30 mouse cellular contexts compared by ENCODE assay signal in genomic region chr2:170564995-170565394, GRCm38 (mm10). TPM values are rescaled to one million over a fixed set of nuclear protein-coding genes. Genes with fewer than 3 reads are reported as not detected.
A peak's percentile ranks its signal among the peaks of the same experiment; 100 is the strongest.
DNase-seq lines count a peak whose midpoint lies in the region; ATAC-seq and TF ChIP-seq lines count a peak whose summit lies in the region.
"Had no signal": no experiment of that assay in that cellular context is flagged by ENCODE, and none has a peak within 500 bp of the region (broad histone marks: within the 10 kb centered on the region; RNA-seq: fewer than 3 reads in every experiment).

No protein-coding gene starts in this region.

- ATAC-seq in forebrain, postnatal 0 days, result peak; percentile 59
- no peak for ATAC-seq in forebrain, embryonic 15.5 days (replicated peaks)
- no peak for ATAC-seq in midbrain, embryonic 11.5 days (ENCODE audit: low FRiP score)
- no peak for ATAC-seq in midbrain, embryonic 14.5 days (ENCODE audit: low FRiP score, low TSS enrichment)
- no peak for ATAC-seq in liver, postnatal 0 days
- ATAC-seq: activated CD4-positive, CD25-positive, alpha-beta regulatory T cell, adult 4 months; CD4-positive, CD25-positive, alpha-beta regulatory T cell, adult 4 months; forebrain, embryonic 13.5 days; forebrain, embryonic 16.5 days; Patski had no signal

- H3K4me3 ChIP-seq in forebrain, postnatal 0 days (ENCODE audit: low read depth, low read length), result no peak overlapping the region
- no peak overlapping the region for H3K4me3 ChIP-seq in forebrain, embryonic 15.5 days
- H3K4me3 ChIP-seq in midbrain, embryonic 11.5 days (ENCODE audit: low read depth, low read length), result no peak overlapping the region
- no peak overlapping the region for H3K4me3 ChIP-seq in midbrain, embryonic 14.5 days (replicated peaks; ENCODE audit: low read depth, low read length)
- no peak overlapping the region for H3K4me3 ChIP-seq in liver, postnatal 0 days (ENCODE audit: low read depth, low read length)
- H3K4me3 ChIP-seq: embryonic facial prominence, embryonic 10.5 days; embryonic facial prominence, embryonic 12.5 days; forebrain, embryonic 13.5 days had no signal

- TF ChIP-seq EP300 in liver, postnatal 0 days (IDR thresholded peaks at IDR 0.05; ENCODE audit: low read depth), result no peak

- no peaks in the 10 kb centered on the region for H3K9me3 ChIP-seq in forebrain, postnatal 0 days (ENCODE audit: low read length)
- no peaks in the 10 kb centered on the region for H3K9me3 ChIP-seq in forebrain, embryonic 15.5 days
- H3K9me3 ChIP-seq in midbrain, embryonic 11.5 days (ENCODE audit: control insufficient read depth, low read length), result no peaks in the 10 kb centered on the region
- no peaks in the 10 kb centered on the region for H3K9me3 ChIP-seq in midbrain, embryonic 14.5 days (ENCODE audit: control insufficient read depth, low read length)
- H3K9me3 ChIP-seq in liver, postnatal 0 days (ENCODE audit: low read length), result no peaks in the 10 kb centered on the region
- H3K9me3 ChIP-seq: embryonic facial prominence, embryonic 10.5 days; embryonic facial prominence, embryonic 12.5 days; forebrain, embryonic 13.5 days had no signal

- DNase-seq in forebrain, postnatal 0 days, result no peak
- DNase-seq in midbrain, embryonic 11.5 days (ENCODE audit: low spot score, missing footprints), result peak; percentile 8
- DNase-seq in midbrain, embryonic 14.5 days, result no peak
- no peak for DNase-seq in liver, postnatal 0 days
- DNase-seq: adrenal gland, adult 8-10 months; adrenal gland, postnatal 14 days; adrenal gland, postnatal 36 days; B cell, adult 2 months; cerebellum, adult 11 months; cerebellum, adult 18-20 months; cerebellum, adult 8-10 months; cerebellum, adult 9-11 months; cerebellum, postnatal 14 days; cerebellum, postnatal 36 days had no signal

- H3K4me2 ChIP-seq in forebrain, postnatal 0 days (ENCODE audit: low read depth), result no peak overlapping the region
- H3K4me2 ChIP-seq in forebrain, embryonic 15.5 days (replicated peaks), result no peak overlapping the region
- H3K4me2 ChIP-seq in midbrain, embryonic 11.5 days, result no peak overlapping the region
- H3K4me2 ChIP-seq in midbrain, embryonic 14.5 days (ENCODE audit: low read length), result no peak overlapping the region
- H3K4me2 ChIP-seq in liver, postnatal 0 days (ENCODE audit: low read depth, low read length), result no peak overlapping the region
- H3K4me2 ChIP-seq: embryonic facial prominence, embryonic 12.5 days; forebrain, embryonic 13.5 days had no signal

- 72% methylated on average over 8 of the region's 8 CpGs for WGBS in forebrain, postnatal 0 days
- whole genome bisulfite sequencing in forebrain, embryonic 15.5 days, result 90% methylated on average over 8 of the region's 8 CpGs
- WGBS in midbrain, embryonic 11.5 days, result 89% methylated on average over 8 of the region's 8 CpGs
- 94% methylated on average over 8 of the region's 8 CpGs for WGBS in midbrain, embryonic 14.5 days
- 81% methylated on average over 8 of the region's 8 CpGs for WGBS in liver, postnatal 0 days (ENCODE audit: insufficient replicate concordance)

- H3K36me3 ChIP-seq in forebrain, postnatal 0 days (ENCODE audit: insufficient read depth), result no peaks in the 10 kb centered on the region
- no peaks in the 10 kb centered on the region for H3K36me3 ChIP-seq in forebrain, embryonic 15.5 days
- no peaks in the 10 kb centered on the region for H3K36me3 ChIP-seq in midbrain, embryonic 11.5 days (ENCODE audit: control insufficient read depth, insufficient read depth, low read length)
- no peaks in the 10 kb centered on the region for H3K36me3 ChIP-seq in midbrain, embryonic 14.5 days (ENCODE audit: control insufficient read depth, insufficient read depth, low read length)
- no peaks in the 10 kb centered on the region for H3K36me3 ChIP-seq in liver, postnatal 0 days (replicated peaks; ENCODE audit: insufficient read depth, low read length)
- H3K36me3 ChIP-seq: embryonic facial prominence, embryonic 10.5 days; embryonic facial prominence, embryonic 12.5 days; G1E had no signal

- no peaks in the 10 kb centered on the region for H3K4me1 ChIP-seq in forebrain, postnatal 0 days (ENCODE audit: insufficient read depth)
- no peaks in the 10 kb centered on the region for H3K4me1 ChIP-seq in forebrain, embryonic 15.5 days
- H3K4me1 ChIP-seq in midbrain, embryonic 11.5 days (ENCODE audit: control insufficient read depth, insufficient read depth, low read length), result no peaks in the 10 kb centered on the region
- H3K4me1 ChIP-seq in midbrain, embryonic 14.5 days (ENCODE audit: control insufficient read depth, insufficient read depth, low read length), result no peaks in the 10 kb centered on the region
- H3K4me1 ChIP-seq in liver, postnatal 0 days (ENCODE audit: insufficient read depth), result no peaks in the 10 kb centered on the region
- H3K4me1 ChIP-seq: embryonic facial prominence, embryonic 12.5 days had no signal

- no peaks in the 10 kb centered on the region for H3K27me3 ChIP-seq in forebrain, postnatal 0 days (ENCODE audit: insufficient read depth, low read length)
- no peaks in the 10 kb centered on the region for H3K27me3 ChIP-seq in forebrain, embryonic 15.5 days
- no peaks in the 10 kb centered on the region for H3K27me3 ChIP-seq in midbrain, embryonic 11.5 days (ENCODE audit: control insufficient read depth, insufficient read depth, low read length)
- H3K27me3 ChIP-seq in midbrain, embryonic 14.5 days (ENCODE audit: control insufficient read depth, insufficient read depth, low read length), result no peaks in the 10 kb centered on the region
- H3K27me3 ChIP-seq in liver, postnatal 0 days (ENCODE audit: insufficient read depth, low read length), result no peaks in the 10 kb centered on the region
- H3K27me3 ChIP-seq: CH12.LX; forebrain, embryonic 13.5 days; Patski had no signal

- no peak overlapping the region for H3K9ac ChIP-seq in forebrain, postnatal 0 days
- no peak overlapping the region for H3K9ac ChIP-seq in forebrain, embryonic 15.5 days (replicated peaks)
- H3K9ac ChIP-seq in midbrain, embryonic 11.5 days (ENCODE audit: low read length), result no peak overlapping the region
- no peak overlapping the region for H3K9ac ChIP-seq in midbrain, embryonic 14.5 days (replicated peaks; ENCODE audit: low read length)
- H3K9ac ChIP-seq in liver, postnatal 0 days (replicated peaks), result no peak overlapping the region
- H3K9ac ChIP-seq: embryonic facial prominence, embryonic 12.5 days; forebrain, embryonic 13.5 days had no signal

- H3K27ac ChIP-seq in forebrain, postnatal 0 days (ENCODE audit: low read depth, low read length), result 0 out of 2 replicates have a peak overlapping the region, but pooled peaks have one; percentile 40
- H3K27ac ChIP-seq in forebrain, embryonic 15.5 days (replicated peaks), result no peak overlapping the region
- no peak overlapping the region for H3K27ac ChIP-seq in midbrain, embryonic 11.5 days (ENCODE audit: low read depth, low read length)
- H3K27ac ChIP-seq in midbrain, embryonic 14.5 days (replicated peaks; ENCODE audit: low read depth, low read length), result no peak overlapping the region
- no peak overlapping the region for H3K27ac ChIP-seq in liver, postnatal 0 days (ENCODE audit: low read depth)
- H3K27ac ChIP-seq: embryonic facial prominence, embryonic 10.5 days; embryonic facial prominence, embryonic 12.5 days; forebrain, embryonic 13.5 days had no signal

- no peak for TF ChIP-seq CTCF in forebrain, postnatal 0 days (IDR thresholded peaks at IDR 0.05; ENCODE audit: low read depth)
- no peak for TF ChIP-seq CTCF in liver, postnatal 0 days (IDR thresholded peaks at IDR 0.05; ENCODE audit: low read depth)

RNA-seq across cellular contexts. Expression of gene 4930470P17Rik, which starts 36.8 kb away (rescaled TPM):
- not detected in 2 replicates for total RNA-seq in forebrain, postnatal 0 days (2014; rRNA removed)
- polyA plus RNA-seq in forebrain, postnatal 0 days (2015; fragmentation: Nextera tagmentation; extraction: Ambion mirVana), result 0.11 and 0.16 TPM in 2 replicates
- not detected in 2 replicates for polyA plus RNA-seq in forebrain, embryonic 15.5 days (2015; fragmentation: Nextera tagmentation; extraction: Ambion mirVana)
- not detected in 2 replicates for polyA plus RNA-seq in midbrain, embryonic 11.5 days (2014; fragmentation: Nextera tagmentation; extraction: Ambion mirVana)
- not detected in 2 replicates for polyA plus RNA-seq in midbrain, embryonic 14.5 days (2014; fragmentation: Nextera tagmentation; extraction: Ambion mirVana)
- not detected in 2 replicates for polyA plus RNA-seq in liver, postnatal 0 days (2015; fragmentation: Nextera tagmentation; extraction: Ambion mirVana)
- total RNA-seq: adrenal gland, adult 18-20 months; adrenal gland, adult 8-10 months; adrenal gland, postnatal 14 days; adrenal gland, postnatal 36 days; CH12.LX; common myeloid progenitor, adult 5-6 weeks; G1E had no signal
- polyA plus RNA-seq: activated CD4-positive, CD25-positive, alpha-beta regulatory T cell, adult 4 months; brain, embryonic 14.5 days; CD4-positive, CD25-positive, alpha-beta regulatory T cell, adult 4 months; embryonic facial prominence, embryonic 10.5 days; embryonic facial prominence, embryonic 12.5 days; embryonic facial prominence, embryonic 14.5 days; forebrain, embryonic 11.5 days; forebrain, embryonic 13.5 days; forebrain, embryonic 16.5 days; frontal cortex, adult 2 months; G1E; Patski had no signal
